Mouse (Mus musculus): Measurements from ENCODE around the gene Eif4g3. TPM values are rescaled to one million over a fixed set of nuclear protein-coding genes. Genes with fewer than 3 reads are reported as not detected.

The Eif4g3 gene
- polyA plus RNA-seq, 1 experiment from 2014 or later, result 35.2 TPM

- H3K4me3 ChIP-seq (ENCODE audit: low read depth, low read length), result no peak overlapping the region
- peaks cover 7% of the 10 kb centered on the region for H3K27me3 ChIP-seq (ENCODE audit: control insufficient read depth, insufficient read depth, low read length)
- H3K9ac ChIP-seq (replicated peaks; ENCODE audit: low read length), result peak overlapping the region; percentile 32; the same call in 1 of the 2 replicates
- H3K36me3 ChIP-seq (replicated peaks; ENCODE audit: control insufficient read depth, insufficient read depth, low read depth, low read length), result no peaks in the 10 kb centered on the region
- WGBS, result 10% methylated on average over 5 of the region's 5 CpGs
- no peak for ATAC-seq (replicated peaks; ENCODE audit: insufficient number of reproducible peaks, low FRiP score, low TSS enrichment, low read depth)
- peak; percentile 41 for DNase-seq (ENCODE audit: low spot score)
- peak overlapping the region; percentile 22 for H3K4me2 ChIP-seq (ENCODE audit: low read depth, low read length)
- H3K4me1 ChIP-seq (ENCODE audit: control insufficient read depth, insufficient read depth, low read length), result peaks cover 5% of the 10 kb centered on the region
- no peak overlapping the region for H3K27ac ChIP-seq (replicated peaks; ENCODE audit: low read depth, low read length)
- no peaks in the 10 kb centered on the region for H3K9me3 ChIP-seq (replicated peaks; ENCODE audit: control insufficient read depth, low read length)
These were observed 259.4 kb downstream of the Eif4g3 start for GRCm38 (mm10) chr4:138252231-138252630.

DNA sequence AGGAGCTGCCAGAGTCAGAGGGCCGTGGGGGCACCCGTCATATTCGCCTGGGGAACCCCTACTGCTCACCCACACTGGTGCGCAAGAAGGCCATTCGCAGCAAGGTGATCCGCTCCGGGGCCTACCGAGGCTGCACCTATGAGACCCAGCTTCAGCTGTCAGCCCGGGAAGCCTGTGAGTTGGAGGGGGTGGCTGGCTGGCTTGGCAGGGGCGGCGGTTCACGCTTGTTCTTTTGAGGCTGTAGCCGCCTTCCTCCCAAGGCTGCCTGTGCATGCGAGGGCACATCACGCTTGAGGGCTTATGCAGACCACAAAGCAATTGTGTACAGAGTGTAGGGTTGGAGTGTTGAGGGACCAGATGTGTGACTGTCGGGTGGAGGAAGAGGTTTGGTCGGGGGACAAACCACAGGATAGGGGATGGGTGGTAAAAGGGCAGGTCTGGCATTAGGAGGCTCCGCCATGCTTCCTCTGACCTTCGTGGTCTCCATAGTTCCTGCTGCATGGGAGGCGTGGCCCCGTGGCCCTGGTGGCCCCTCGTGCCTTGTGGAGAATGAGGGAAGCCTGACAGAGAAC is 264.4 kb downstream of the Eif4g3 start:
- no peak overlapping the region for H3K9ac ChIP-seq (replicated peaks; ENCODE audit: low read length)
- no peaks in the 10 kb centered on the region for H3K36me3 ChIP-seq (replicated peaks; ENCODE audit: control insufficient read depth, insufficient read depth, low read depth, low read length)
- no peaks in the 10 kb centered on the region for H3K9me3 ChIP-seq (replicated peaks; ENCODE audit: control insufficient read depth, low read length)
- peaks cover 5% of the 10 kb centered on the region; the same call in 1 of the 2 replicates for H3K27me3 ChIP-seq (ENCODE audit: control insufficient read depth, insufficient read depth, low read length)
- no peak for DNase-seq (ENCODE audit: low spot score)
- H3K27ac ChIP-seq (replicated peaks; ENCODE audit: low read depth, low read length), result no peak overlapping the region
- peaks cover 3% of the 10 kb centered on the region; the same call in 1 of the 2 replicates for H3K4me1 ChIP-seq (ENCODE audit: control insufficient read depth, insufficient read depth, low read length)
- no peak for ATAC-seq (replicated peaks; ENCODE audit: insufficient number of reproducible peaks, low FRiP score, low TSS enrichment, low read depth)
- WGBS, result 83% methylated on average over 22 of the region's 22 CpGs
- H3K4me3 ChIP-seq (ENCODE audit: low read depth, low read length), result no peak overlapping the region
- H3K4me2 ChIP-seq (ENCODE audit: low read depth, low read length), result no peak overlapping the region

Small RNAs within 50 kb of the gene (microRNA-seq; reads per million reads assigned to microRNA genes)
- 3.8 reads per million for gene Mir6399 (ENCODE audit: borderline number of aligned reads)

Other genes with a start within 250 kb of the Eif4g3 start
- 9.9 and 10.8 TPM in 2 replicates for gene Alpl, start 196.6 kb upstream of the Eif4g3 start, polyA plus RNA-seq (2014; fragmentation: Nextera tagmentation; extraction: Ambion mirVana)
- 32.2 and 38.0 TPM in 2 replicates for gene Ece1, start 130.8 kb upstream of the Eif4g3 start, polyA plus RNA-seq (2014; fragmentation: Nextera tagmentation; extraction: Ambion mirVana)
- gene Hp1bp3, start 223.3 kb downstream of the Eif4g3 start, polyA plus RNA-seq (2014; fragmentation: Nextera tagmentation; extraction: Ambion mirVana), result 197 and 201 TPM in 2 replicates